8 mouse cellular contexts compared by ENCODE assay signal in the genomic region with DNA sequence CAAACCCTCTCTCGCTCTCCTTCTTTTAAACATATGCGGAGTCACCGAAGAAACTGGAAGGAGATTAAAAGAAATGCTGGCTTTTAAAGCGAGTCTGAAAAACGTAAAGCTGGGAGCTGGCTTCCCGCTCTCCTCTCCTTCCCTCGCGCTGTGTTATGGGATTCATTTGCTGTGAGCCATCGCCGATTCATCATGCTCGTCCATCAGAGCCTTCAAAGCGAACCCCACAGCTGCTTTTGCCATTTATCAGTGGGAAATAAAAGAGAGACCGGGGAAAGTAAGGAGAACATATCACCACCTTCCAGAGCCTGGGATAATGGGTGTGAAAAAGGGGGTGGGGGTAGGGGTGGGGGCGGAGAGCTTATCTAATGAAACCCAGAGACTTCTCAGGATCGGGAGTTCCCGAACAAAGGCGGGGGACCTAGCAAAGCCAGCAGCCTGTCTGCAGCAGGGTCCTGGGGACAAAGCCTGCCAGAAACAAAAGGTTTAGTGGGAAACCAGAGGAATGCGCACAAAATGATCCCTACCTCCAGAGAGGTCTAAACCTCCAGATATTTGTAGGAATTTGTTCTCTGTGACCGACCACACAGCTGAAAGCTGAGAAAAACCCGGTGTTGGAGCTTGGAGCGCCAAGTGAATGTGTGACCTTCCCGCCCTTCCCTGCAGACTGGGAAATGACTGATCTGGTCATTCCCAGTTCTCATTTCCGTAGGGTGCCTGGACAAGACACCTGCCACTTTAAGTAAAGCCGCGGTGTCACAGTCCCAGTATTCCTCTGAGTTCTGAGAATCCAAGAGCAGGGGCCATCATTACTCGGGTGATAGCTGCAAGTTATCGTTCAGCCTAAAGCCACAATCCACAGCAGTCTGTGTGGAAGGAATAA.
DNase-seq lines count a peak whose midpoint lies in the region; ATAC-seq lines count a peak whose summit lies in the region.

No protein-coding gene starts in this region.

- no peak for DNase-seq in lung, adult 18-20 months
- peak; percentile 5 for DNase-seq in liver
- no peak for DNase-seq in left cerebral cortex, adult 11 months (ENCODE audit: low spot score)
- no peak for DNase-seq in ovary, adult 18-20 months (ENCODE audit: low spot score)

- ATAC-seq in lung, embryonic 16.5 days (ENCODE audit: low read depth): peak; percentile 77
- ATAC-seq in forebrain, embryonic 13.5 days: peak; percentile 72
- peak; percentile 33; the same call in 1 of the 2 replicates for ATAC-seq in stomach, embryonic 14.5 days (ENCODE audit: insufficient number of reproducible peaks, insufficient read depth, low FRiP score, low read depth)
- no peak for ATAC-seq in CD4-positive, CD25-positive, alpha-beta regulatory T cell, adult 4 months

- peak overlapping the region; percentile 45 for H3K27ac ChIP-seq in lung, embryonic 16.5 days (ENCODE audit: low read length)
- peak overlapping the region; percentile 94 for H3K27ac ChIP-seq in forebrain, embryonic 13.5 days
- peak overlapping the region; percentile 87 for H3K27ac ChIP-seq in stomach, embryonic 14.5 days (ENCODE audit: low read length)

- H3K36me3 ChIP-seq in lung, embryonic 16.5 days (ENCODE audit: control insufficient read depth, insufficient read depth, low read length): no peaks in the 10 kb centered on the region
- no peaks in the 10 kb centered on the region for H3K36me3 ChIP-seq in forebrain, embryonic 13.5 days (ENCODE audit: poor library complexity, severe bottlenecking)
- no peaks in the 10 kb centered on the region for H3K36me3 ChIP-seq in stomach, embryonic 14.5 days (ENCODE audit: control insufficient read depth, insufficient read depth, low read length)

- H3K4me3 ChIP-seq in lung, embryonic 16.5 days (ENCODE audit: low read length): peak overlapping the region; percentile 31
- H3K4me3 ChIP-seq in forebrain, embryonic 13.5 days: peak overlapping the region; percentile 20
- H3K4me3 ChIP-seq in stomach, embryonic 14.5 days (ENCODE audit: low read depth, low read length): peak overlapping the region; percentile 7

- H3K9me3 ChIP-seq in lung, embryonic 16.5 days (ENCODE audit: control insufficient read depth, low read length): no peaks in the 10 kb centered on the region
- no peaks in the 10 kb centered on the region for H3K9me3 ChIP-seq in forebrain, embryonic 13.5 days (replicated peaks)
- no peaks in the 10 kb centered on the region for H3K9me3 ChIP-seq in stomach, embryonic 14.5 days (ENCODE audit: control insufficient read depth, low read depth, low read length)

- H3K27me3 ChIP-seq in lung, embryonic 16.5 days (ENCODE audit: control insufficient read depth, insufficient read depth, low read depth, low read length): no peaks in the 10 kb centered on the region
- no peaks in the 10 kb centered on the region for H3K27me3 ChIP-seq in forebrain, embryonic 13.5 days
- H3K27me3 ChIP-seq in stomach, embryonic 14.5 days (ENCODE audit: control insufficient read depth, insufficient read depth, low read length): no peaks in the 10 kb centered on the region

- peak overlapping the region; percentile 68 for H3K4me2 ChIP-seq in lung, embryonic 16.5 days (ENCODE audit: low read depth, low read length)
- H3K4me2 ChIP-seq in forebrain, embryonic 13.5 days: peak overlapping the region; percentile 50
- peak overlapping the region; percentile 27 for H3K4me2 ChIP-seq in stomach, embryonic 14.5 days (replicated peaks; ENCODE audit: low read depth, low read length)

- H3K4me1 ChIP-seq in lung, embryonic 16.5 days (replicated peaks; ENCODE audit: control insufficient read depth, insufficient read depth, low read length): peaks cover 16% of the 10 kb centered on the region
- H3K4me1 ChIP-seq in forebrain, embryonic 13.5 days: peaks cover 31% of the 10 kb centered on the region
- peaks cover 21% of the 10 kb centered on the region for H3K4me1 ChIP-seq in stomach, embryonic 14.5 days (ENCODE audit: control insufficient read depth, insufficient read depth, low read length)

- WGBS in lung, embryonic 16.5 days: 6% methylated on average over 27 of the region's 27 CpGs
- WGBS in forebrain, embryonic 13.5 days: under 1% methylated on average over 27 of the region's 27 CpGs
- WGBS in stomach, embryonic 14.5 days: 3% methylated on average over 27 of the region's 27 CpGs

- peak overlapping the region; percentile 52; the same call in 1 of the 2 replicates for H3K9ac ChIP-seq in lung, embryonic 16.5 days (ENCODE audit: low read length)
- peak overlapping the region; percentile 59 for H3K9ac ChIP-seq in forebrain, embryonic 13.5 days
- no peak overlapping the region; the same call in 1 of the 2 replicates for H3K9ac ChIP-seq in stomach, embryonic 14.5 days (replicated peaks; ENCODE audit: low read depth, low read length)
